Mouse (Mus musculus): ENCODE measurements around the gene Taar9.
"Not testable (repeated sequence)": the region's sequence is repeated elsewhere in the genome, so short reads cannot be mapped to it uniquely, and the experiment has no call there.

The Taar9 gene

GRCm38 (mm10) chr10:24076200-24076599 is 33.1 kb downstream of the Taar9 start, which contains the start of gene Taar8a:
TSS of gene Taar8a (plus strand) at chr10:24076500.
- DNase-seq (ENCODE audit: low spot score) = not testable (repeated sequence)

- not testable (repeated sequence) for DNase-seq (ENCODE audit: low spot score)
Measured at GRCm38 (mm10) chr10:24074751-24075150, 34.6 kb downstream of the Taar9 start.

GRCm38 (mm10) chr10:24058986-24059385 is 50.3 kb downstream of the Taar9 start:
- no peak for DNase-seq (ENCODE audit: low spot score)
